In the genomic region with DNA sequence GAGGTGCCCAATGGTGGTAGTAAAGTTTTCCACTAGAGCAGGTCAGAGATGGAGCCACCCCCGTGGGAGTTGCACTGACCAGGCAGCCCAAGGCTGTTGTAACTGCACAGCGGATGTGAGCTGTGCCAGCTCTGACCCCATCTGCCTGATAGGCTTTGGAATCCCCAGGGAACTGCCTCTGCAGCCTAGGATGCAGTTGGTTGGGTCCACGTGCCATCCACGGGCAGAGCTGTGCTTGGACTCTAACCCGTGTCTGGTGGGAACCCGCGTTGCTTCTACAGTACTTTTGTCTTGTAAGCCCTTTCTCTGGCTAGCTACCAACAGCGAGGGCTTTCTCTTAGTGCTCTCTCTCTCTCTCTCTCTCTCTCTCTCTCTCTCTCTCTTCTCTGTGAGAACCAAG, we compare ENCODE assay signal across 9 mouse cellular contexts. TPM values are rescaled to one million over a fixed set of nuclear protein-coding genes. Genes with fewer than 3 reads are reported as not detected.
DNase-seq lines count a peak whose midpoint lies in the region; ATAC-seq lines count a peak whose summit lies in the region.
"Had no signal": no experiment of that assay in that cellular context is flagged by ENCODE, and none has a peak within 500 bp of the region (broad histone marks: within the 10 kb centered on the region; RNA-seq: fewer than 3 reads in every experiment).

No protein-coding gene starts in this region.

- H3K36me3 ChIP-seq in forebrain, embryonic 10.5 days (replicated peaks): peaks cover 19% of the 10 kb centered on the region
- peaks cover 17% of the 10 kb centered on the region for H3K36me3 ChIP-seq in forebrain, embryonic 13.5 days (ENCODE audit: poor library complexity, severe bottlenecking)
- peaks cover 16% of the 10 kb centered on the region for H3K36me3 ChIP-seq in hindbrain, embryonic 14.5 days (replicated peaks; ENCODE audit: control insufficient read depth, insufficient read depth)
- H3K36me3 ChIP-seq in midbrain, embryonic 15.5 days (replicated peaks): no peaks in the 10 kb centered on the region

- no peaks in the 10 kb centered on the region for H3K27me3 ChIP-seq in forebrain, embryonic 10.5 days (ENCODE audit: poor library complexity, severe bottlenecking)
- 0 out of 2 replicates have a peak, but pooled peaks cover 3% of the 10 kb centered on the region for H3K27me3 ChIP-seq in forebrain, embryonic 13.5 days
- no peaks in the 10 kb centered on the region for H3K27me3 ChIP-seq in hindbrain, embryonic 14.5 days (ENCODE audit: control insufficient read depth, insufficient read depth, low read length)
- H3K27me3 ChIP-seq in midbrain, embryonic 15.5 days (replicated peaks): 0 out of 2 replicates have a peak, but pooled peaks cover 2% of the 10 kb centered on the region
- H3K27me3 ChIP-seq: embryonic facial prominence, embryonic 15.5 days had no signal

- peaks cover 69% of the 10 kb centered on the region for H3K4me1 ChIP-seq in forebrain, embryonic 10.5 days
- peaks cover 66% of the 10 kb centered on the region for H3K4me1 ChIP-seq in forebrain, embryonic 13.5 days
- peaks cover 59% of the 10 kb centered on the region for H3K4me1 ChIP-seq in hindbrain, embryonic 14.5 days (replicated peaks; ENCODE audit: control insufficient read depth, insufficient read depth, low read length)
- peaks cover 65% of the 10 kb centered on the region for H3K4me1 ChIP-seq in midbrain, embryonic 15.5 days

- H3K4me2 ChIP-seq in forebrain, embryonic 13.5 days: no peak overlapping the region
- no peak overlapping the region for H3K4me2 ChIP-seq in hindbrain, embryonic 14.5 days (replicated peaks)
- no peak overlapping the region for H3K4me2 ChIP-seq in midbrain, embryonic 15.5 days
- H3K4me2 ChIP-seq: embryonic facial prominence, embryonic 15.5 days had no signal

- peak overlapping the region; percentile 11; the same call in 1 of the 2 replicates for H3K27ac ChIP-seq in forebrain, embryonic 10.5 days
- H3K27ac ChIP-seq in forebrain, embryonic 13.5 days: no peak overlapping the region
- no peak overlapping the region for H3K27ac ChIP-seq in hindbrain, embryonic 14.5 days
- no peak overlapping the region for H3K27ac ChIP-seq in midbrain, embryonic 15.5 days
- H3K27ac ChIP-seq: embryonic facial prominence, embryonic 15.5 days had no signal

- no peak for ATAC-seq in forebrain, embryonic 13.5 days
- ATAC-seq in hindbrain, embryonic 14.5 days (ENCODE audit: low FRiP score): peak; percentile 38; the same call in 1 of the 2 replicates
- ATAC-seq in midbrain, embryonic 15.5 days (replicated peaks): 0 out of 2 replicates have a peak, but pooled peaks have one; percentile 29

- no peaks in the 10 kb centered on the region for H3K9me3 ChIP-seq in forebrain, embryonic 10.5 days
- no peaks in the 10 kb centered on the region for H3K9me3 ChIP-seq in forebrain, embryonic 13.5 days (replicated peaks)
- H3K9me3 ChIP-seq in hindbrain, embryonic 14.5 days (ENCODE audit: control insufficient read depth, low read length): no peaks in the 10 kb centered on the region
- no peaks in the 10 kb centered on the region for H3K9me3 ChIP-seq in midbrain, embryonic 15.5 days
- H3K9me3 ChIP-seq: embryonic facial prominence, embryonic 15.5 days had no signal

- no peak overlapping the region for H3K9ac ChIP-seq in forebrain, embryonic 13.5 days
- H3K9ac ChIP-seq in hindbrain, embryonic 14.5 days: no peak overlapping the region
- no peak overlapping the region for H3K9ac ChIP-seq in midbrain, embryonic 15.5 days
- H3K9ac ChIP-seq: embryonic facial prominence, embryonic 15.5 days had no signal

- WGBS in forebrain, embryonic 10.5 days: 88% methylated on average over 8 of the region's 8 CpGs
- 52% methylated on average over 8 of the region's 8 CpGs for WGBS in forebrain, embryonic 13.5 days
- WGBS in hindbrain, embryonic 14.5 days: 45% methylated on average over 8 of the region's 8 CpGs
- 50% methylated on average over 8 of the region's 8 CpGs for WGBS in midbrain, embryonic 15.5 days

- H3K4me3 ChIP-seq in forebrain, embryonic 10.5 days: no peak overlapping the region
- H3K4me3 ChIP-seq in forebrain, embryonic 13.5 days: no peak overlapping the region
- no peak overlapping the region for H3K4me3 ChIP-seq in hindbrain, embryonic 14.5 days (replicated peaks; ENCODE audit: low read length)
- no peak overlapping the region for H3K4me3 ChIP-seq in midbrain, embryonic 15.5 days
- H3K4me3 ChIP-seq: embryonic facial prominence, embryonic 15.5 days had no signal

- no peak for DNase-seq in forebrain, embryonic 10.5 days (ENCODE audit: extremely low spot score, low spot score)
- DNase-seq in lung, postnatal 10 days: peak; percentile 55
- no peak for DNase-seq in lung, postnatal 14 days
- DNase-seq in hindbrain, embryonic 14.5 days (ENCODE audit: low spot score): no peak
- DNase-seq in thymus, postnatal 14 days: no peak
- DNase-seq in embryo, embryonic 10 days (ENCODE audit: low spot score): no peak

RNA-seq across cellular contexts. Expression of a gene that starts 36.7 kb away (rescaled TPM):
- 13.1 and 15.4 TPM in 2 replicates for polyA plus RNA-seq in forebrain, embryonic 10.5 days (2016; fragmentation: Nextera tagmentation; extraction: Ambion mirVana)
- 26.7 and 27.2 TPM in 2 replicates for polyA plus RNA-seq in forebrain, embryonic 13.5 days (2015; fragmentation: Nextera tagmentation; extraction: Ambion mirVana)
- polyA plus RNA-seq in hindbrain, embryonic 14.5 days (2014; fragmentation: Nextera tagmentation; extraction: Ambion mirVana): 19.3 and 22.1 TPM in 2 replicates
- 28.2 and 28.7 TPM in 2 replicates for polyA plus RNA-seq in midbrain, embryonic 15.5 days (2015; fragmentation: Nextera tagmentation; extraction: Ambion mirVana)
